Mouse (Mus musculus) kidney, embryonic 15.5 days (tissue): ENCODE data around the gene Ntan1. TPM values are rescaled to one million over a fixed set of nuclear protein-coding genes. Genes with fewer than 3 reads are reported as not detected.

Source experiments
- ATAC-seq: fragments of 200-750 bp; cut with Nextera tagmentation; replicated peaks from 2 replicates; pipeline ENCODE4 v1.8.0; 2017; ENCODE audit warnings: moderate TSS enrichment; ENCODE audit not compliant: low FRiP score
- H3K27ac ChIP-seq: fragments of 300-500 bp; sonication (generic); 2 replicates; pipeline ENCODE4 v1.5.1; 2015; ENCODE audit warnings: mild to moderate bottlenecking, inconsistent platforms
- H3K27me3 ChIP-seq: fragments of 300-500 bp; sonication (generic); 2 replicates; pipeline ENCODE4 v1.6.1; 2015; ENCODE audit warnings: inconsistent platforms
- H3K36me3 ChIP-seq: fragments of 300-500 bp; sonication (generic); 2 replicates; pipeline ENCODE4 v1.6.1; 2015; ENCODE audit warnings: inconsistent platforms
- H3K4me1 ChIP-seq: fragments of 300-500 bp; sonication (generic); 2 replicates; pipeline ENCODE4 v1.6.1; 2015; ENCODE audit warnings: inconsistent platforms
- H3K4me2 ChIP-seq: fragments of 300-500 bp; sonication (generic); 2 replicates; pipeline ENCODE4 v1.6.1; 2015; ENCODE audit warnings: moderate library complexity, mild to moderate bottlenecking, inconsistent platforms
- H3K4me3 ChIP-seq: fragments of 300-500 bp; sonication (generic); replicated peaks from 2 replicates; pipeline ENCODE4 v1.5.1; 2015; ENCODE audit warnings: mild to moderate bottlenecking, inconsistent platforms
- H3K9ac ChIP-seq: fragments of 300-500 bp; sonication (generic); 2 replicates; pipeline ENCODE4 v1.6.1; 2015; ENCODE audit warnings: mild to moderate bottlenecking, inconsistent platforms
- H3K9me3 ChIP-seq: fragments of 300-500 bp; sonication (generic); replicated peaks from 2 replicates; pipeline ENCODE4 v1.6.1; 2016; ENCODE audit warnings: inconsistent platforms
- WGBS: fragments of 180-500 bp; shearing (Covaris S2); methylation state at CpG from one replicate; pipeline ENCODE4 v1.1.7; 2015; ENCODE audit warnings: mixed read lengths; 5-methylcytosine and 5-hydroxymethylcytosine counted together
- polyA plus RNA-seq: library from polyadenylated mRNA; unstranded; fragments of >200 nt; fragmentation: Nextera tagmentation; extraction: Ambion mirVana; gene quantifications from 2 replicates; pipeline ENCODE4 v1.2.1, GENCODE M21; 2015

Ntan1 gene
- polyA plus RNA-seq, 1 experiment from 2014 or later = 163 TPM

- no peaks in the 10 kb centered on the region for H3K4me1 ChIP-seq
Observed at GRCm38 (mm10) chr16:13807616-13808015, 11.0 kb upstream of the Ntan1 start.

GRCm38 (mm10) chr16:13808410-13808809 is 10.2 kb upstream of the Ntan1 start:
- Histone ChIP-seq H3K27me3 (no peaks in the 10 kb centered on the region), H3K9ac (no peak overlapping the region), H3K4me3 (no peak overlapping the region), H3K4me1 (no peaks in the 10 kb centered on the region), H3K4me2 (no peak overlapping the region), H3K27ac (no peak overlapping the region), H3K36me3 (peaks cover 98% of the 10 kb centered on the region), H3K9me3 (no peaks in the 10 kb centered on the region)
- no peak for ATAC-seq
- 88% methylated on average over 7 of the region's 7 CpGs for WGBS

More at GRCm38 (mm10) chr16:13807616-13808015, 11.0 kb upstream of the Ntan1 start:
- Histone ChIP-seq H3K4me2 (no peak overlapping the region), H3K36me3 (peaks cover 98% of the 10 kb centered on the region), H3K27me3 (no peaks in the 10 kb centered on the region), H3K9ac (no peak overlapping the region), H3K27ac (no peak overlapping the region), H3K4me3 (no peak overlapping the region), H3K9me3 (no peaks in the 10 kb centered on the region)
- 96% methylated on average over 4 of the region's 4 CpGs for WGBS
- no peak for ATAC-seq

GRCm38 (mm10) chr16:13812152-13812551 is 6.5 kb upstream of the Ntan1 start:
- ATAC-seq = no peak
- WGBS = 92% methylated on average over 6 of the region's 6 CpGs
- H3K36me3 ChIP-seq = peaks cover 90% of the 10 kb centered on the region
- no peaks in the 10 kb centered on the region for H3K4me1 ChIP-seq
- H3K4me2 ChIP-seq = no peak overlapping the region
- no peaks in the 10 kb centered on the region for H3K27me3 ChIP-seq
- no peaks in the 10 kb centered on the region for H3K9me3 ChIP-seq
- H3K4me3 ChIP-seq = no peak overlapping the region
- H3K27ac ChIP-seq = no peak overlapping the region
- no peak overlapping the region for H3K9ac ChIP-seq

- H3K27me3 ChIP-seq = no peaks in the 10 kb centered on the region
- no peak for ATAC-seq
- H3K4me1 ChIP-seq = peaks cover 5% of the 10 kb centered on the region
- WGBS = 90% methylated on average over 3 of the region's 3 CpGs
- H3K36me3 ChIP-seq = peaks cover 81% of the 10 kb centered on the region
- H3K27ac ChIP-seq = no peak overlapping the region
- H3K9me3 ChIP-seq = no peaks in the 10 kb centered on the region
- H3K4me2 ChIP-seq = no peak overlapping the region
- no peak overlapping the region for H3K4me3 ChIP-seq
- no peak overlapping the region for H3K9ac ChIP-seq
Observed at GRCm38 (mm10) chr16:13813200-13813599, 5.4 kb upstream of the Ntan1 start.

- Histone ChIP-seq H3K4me2 (peak overlapping the region; percentile 66), H3K36me3 (peaks cover 21% of the 10 kb centered on the region)
Observed at GRCm38 (mm10) chr16:13819394-13819743, 724 bp downstream of the Ntan1 start.

GRCm38 (mm10) chr16:13819806-13820500 is 1.3 kb downstream of the Ntan1 start:
- Histone ChIP-seq H3K9me3 (no peaks in the 10 kb centered on the region), H3K9ac (peak overlapping the region; percentile 84), H3K4me2 (peak overlapping the region; percentile 66), H3K4me1 (peaks cover 21% of the 10 kb centered on the region), H3K36me3 (peaks cover 18% of the 10 kb centered on the region), H3K27ac (peak overlapping the region; percentile 99), H3K4me3 (peak overlapping the region; percentile 78), H3K27me3 (no peaks in the 10 kb centered on the region)
- 24% methylated on average over 12 of the region's 12 CpGs for WGBS
- no peak; the same call in 1 of the 2 replicates for ATAC-seq

More at GRCm38 (mm10) chr16:13819394-13819743, 724 bp downstream of the Ntan1 start:
- peak overlapping the region; percentile 84 for H3K9ac ChIP-seq
- no peaks in the 10 kb centered on the region for H3K9me3 ChIP-seq
- H3K4me3 ChIP-seq = peak overlapping the region; percentile 78
- peak; percentile 61 for ATAC-seq
- H3K27ac ChIP-seq = peak overlapping the region; percentile 99
- H3K27me3 ChIP-seq = no peaks in the 10 kb centered on the region
- 0% methylated on average over 36 of the region's 36 CpGs for WGBS
- H3K4me1 ChIP-seq = peaks cover 21% of the 10 kb centered on the region

GRCm38 (mm10) chr16:13820771-13821170 is 2.1 kb downstream of the Ntan1 start:
- Histone ChIP-seq H3K27me3 (no peaks in the 10 kb centered on the region), H3K9ac (no peak overlapping the region), H3K27ac (no peak overlapping the region), H3K36me3 (peaks cover 10% of the 10 kb centered on the region), H3K4me3 (peak overlapping the region; percentile 78), H3K4me1 (peaks cover 21% of the 10 kb centered on the region), H3K9me3 (no peaks in the 10 kb centered on the region), H3K4me2 (peak overlapping the region; percentile 66)
- ATAC-seq = no peak
- WGBS = 93% methylated on average over 5 of the region's 5 CpGs

GRCm38 (mm10) chr16:13825781-13826490 is 7.3 kb downstream of the Ntan1 start:
- peaks cover 47% of the 10 kb centered on the region for H3K36me3 ChIP-seq
- H3K4me2 ChIP-seq = no peak overlapping the region
- H3K27ac ChIP-seq = no peak overlapping the region
- H3K9me3 ChIP-seq = no peaks in the 10 kb centered on the region
- no peak overlapping the region for H3K9ac ChIP-seq
- 66% methylated on average over 7 of the region's 7 CpGs for WGBS
- no peak for ATAC-seq
- 0 out of 2 replicates have a peak, but pooled peaks cover 5% of the 10 kb centered on the region for H3K4me1 ChIP-seq
- H3K4me3 ChIP-seq = no peak overlapping the region
- H3K27me3 ChIP-seq = no peaks in the 10 kb centered on the region

- 0 out of 2 replicates have a peak, but pooled peaks cover 2% of the 10 kb centered on the region for H3K4me1 ChIP-seq
- H3K27me3 ChIP-seq = no peaks in the 10 kb centered on the region
- H3K4me2 ChIP-seq = no peak overlapping the region
- H3K27ac ChIP-seq = no peak overlapping the region
- whole genome bisulfite sequencing = 88% methylated on average over 4 of the region's 4 CpGs
- no peak overlapping the region for H3K9ac ChIP-seq
- no peak overlapping the region for H3K4me3 ChIP-seq
- H3K9me3 ChIP-seq = no peaks in the 10 kb centered on the region
- H3K36me3 ChIP-seq = peaks cover 53% of the 10 kb centered on the region
- no peak for ATAC-seq
Observed at GRCm38 (mm10) chr16:13826511-13826910, 7.9 kb downstream of the Ntan1 start.

- no peak overlapping the region for H3K4me3 ChIP-seq
- no peaks in the 10 kb centered on the region for H3K27me3 ChIP-seq
- peaks cover 88% of the 10 kb centered on the region for H3K36me3 ChIP-seq
- H3K4me2 ChIP-seq = no peak overlapping the region
- no peak overlapping the region for H3K27ac ChIP-seq
- H3K4me1 ChIP-seq = 0 out of 2 replicates have a peak, but pooled peaks cover 2% of the 10 kb centered on the region
- H3K9me3 ChIP-seq = no peaks in the 10 kb centered on the region
- ATAC-seq = no peak
- WGBS = 91% methylated on average over 10 of the region's 10 CpGs
- H3K9ac ChIP-seq = no peak overlapping the region
Observed at GRCm38 (mm10) chr16:13830444-13830843, 11.8 kb downstream of the Ntan1 start.

- no peak overlapping the region for H3K27ac ChIP-seq
- no peak overlapping the region for H3K4me3 ChIP-seq
- no peak overlapping the region for H3K9ac ChIP-seq
- H3K27me3 ChIP-seq = no peaks in the 10 kb centered on the region
- no peaks in the 10 kb centered on the region for H3K4me1 ChIP-seq
- ATAC-seq = no peak
- H3K36me3 ChIP-seq = peaks cover 99% of the 10 kb centered on the region
- no peaks in the 10 kb centered on the region for H3K9me3 ChIP-seq
- H3K4me2 ChIP-seq = no peak overlapping the region
- WGBS = 84% methylated on average over 5 of the region's 5 CpGs
Observed at GRCm38 (mm10) chr16:13831606-13832005, 13.0 kb downstream of the Ntan1 start.

- Histone ChIP-seq H3K9me3 (no peaks in the 10 kb centered on the region), H3K36me3 (peaks cover 100% of the 10 kb centered on the region), H3K9ac (no peak overlapping the region), H3K4me2 (no peak overlapping the region), H3K4me1 (no peaks in the 10 kb centered on the region), H3K27ac (no peak overlapping the region), H3K4me3 (no peak overlapping the region), H3K27me3 (no peaks in the 10 kb centered on the region)
- 94% methylated on average over 5 of the region's 5 CpGs for WGBS
- ATAC-seq = no peak
Observed at GRCm38 (mm10) chr16:13834382-13834781, 15.7 kb downstream of the Ntan1 start.
